Mouse (Mus musculus) ZHBTc4 (cell line): Measurements from ENCODE around the gene Unc13b.

Source experiments
- DNase-seq: peaks from one replicate; pipeline ENCODE4 v3.0.0-alpha.2; 2011; ENCODE audit warnings: low read depth, low spot score

Unc13b gene

DNA sequence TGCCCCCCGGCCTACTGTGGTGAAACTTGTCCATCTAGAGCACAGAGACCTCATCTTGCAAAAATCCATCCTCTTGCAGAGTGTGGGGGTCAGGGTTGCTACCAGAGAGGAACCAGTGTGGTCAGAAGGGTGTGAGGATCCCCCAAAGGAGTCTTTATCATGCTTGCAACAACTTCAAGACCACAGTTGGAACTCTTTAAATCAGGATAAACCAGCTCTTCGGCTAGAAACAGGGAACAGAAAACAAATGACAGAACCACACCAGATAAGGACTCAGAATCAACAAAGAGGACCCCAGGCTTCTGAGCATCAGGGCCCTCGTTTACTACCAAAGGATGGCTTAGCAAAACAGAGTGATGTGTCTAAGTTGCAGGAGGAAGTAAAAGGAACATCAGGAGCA, 157.7 kb downstream of the Unc13b start:
- no peak for DNase-seq

DNA sequence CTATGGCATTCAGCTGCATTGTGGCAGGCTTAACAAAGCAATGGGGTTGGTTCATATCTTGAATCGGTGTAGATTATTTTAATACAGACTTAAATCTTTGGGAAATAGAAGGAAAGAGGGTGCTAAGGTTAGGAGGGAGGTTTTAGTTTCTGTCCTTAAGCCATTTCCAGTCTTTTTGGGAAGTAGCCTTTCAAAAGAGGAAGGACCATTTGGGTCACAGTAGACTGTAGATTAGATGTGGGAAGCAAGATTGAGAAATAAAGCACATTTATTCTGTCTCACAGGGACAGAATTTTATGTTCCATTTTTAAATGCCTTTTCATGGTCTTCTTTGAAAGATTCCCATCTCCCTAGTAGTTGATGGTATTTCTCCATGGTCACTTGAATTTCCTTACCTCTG, 159.2 kb downstream of the Unc13b start:
- DNase-seq = no peak

DNA sequence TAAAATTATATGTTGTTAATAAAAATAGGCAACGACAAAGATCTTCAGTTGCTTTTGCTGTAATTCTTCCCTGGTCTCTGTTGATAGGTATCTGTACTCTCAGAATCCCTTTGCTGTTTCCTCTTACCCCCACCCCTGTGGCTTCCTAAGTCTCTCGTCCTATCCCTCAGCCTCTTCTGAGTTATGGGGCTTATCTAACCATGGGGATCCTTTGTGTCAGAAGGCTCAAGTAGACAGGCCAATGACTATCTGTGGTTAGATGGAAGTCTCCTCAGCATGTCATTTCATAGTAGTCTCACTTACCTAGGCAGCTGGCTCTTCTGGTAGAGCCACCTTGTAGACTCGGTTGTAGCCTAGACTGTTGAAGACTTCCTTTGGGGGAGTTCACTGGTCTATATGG, 173.1 kb downstream of the Unc13b start:
- DNase-seq = no peak

- no peak for DNase-seq
Observed at GRCm38 (mm10) chr4:43232985-43233384, 174.2 kb downstream of the Unc13b start.

DNA sequence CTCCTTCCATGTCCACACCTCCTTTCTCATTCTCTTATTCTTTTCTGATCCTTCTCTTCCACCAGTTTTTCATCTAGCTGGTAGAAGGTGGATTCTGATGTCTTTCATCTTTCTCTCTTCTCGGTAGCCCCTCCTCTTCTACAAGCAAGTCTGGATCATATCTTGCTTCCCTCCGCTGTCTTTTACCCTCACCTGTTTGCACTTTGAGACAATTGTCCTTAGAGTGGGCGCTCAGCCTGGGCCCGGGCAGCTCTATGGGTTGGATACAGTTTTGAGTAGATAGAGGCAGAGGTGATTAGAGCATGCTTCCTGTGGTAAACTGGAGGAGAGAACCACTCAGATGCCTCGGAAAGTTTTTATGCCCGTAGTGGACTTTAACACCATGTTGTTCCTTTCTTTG, 174.7 kb downstream of the Unc13b start:
- no peak for DNase-seq

DNA sequence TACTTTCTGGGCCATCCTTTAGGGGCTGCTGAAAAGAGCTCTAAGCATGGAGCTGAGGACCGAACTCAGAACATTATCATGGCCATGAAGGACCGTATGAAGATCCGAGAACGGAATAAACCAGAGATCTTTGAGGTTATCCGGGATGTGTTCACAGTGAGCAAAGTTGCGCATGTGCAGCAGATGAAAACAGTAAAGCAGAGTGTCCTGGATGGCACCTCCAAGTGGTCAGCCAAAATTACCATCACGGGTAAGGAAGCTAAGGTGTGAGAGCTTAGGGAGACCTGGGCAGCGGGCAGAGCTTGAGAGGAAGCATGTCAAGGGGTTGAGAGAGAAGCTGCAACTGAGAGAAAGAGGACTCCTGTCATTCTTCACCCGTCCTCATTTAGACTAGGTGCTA, 178.1 kb downstream of the Unc13b start:
- no peak for DNase-seq

- no peak for DNase-seq
Observed at GRCm38 (mm10) chr4:43240716-43241115, 182.0 kb downstream of the Unc13b start.

DNA sequence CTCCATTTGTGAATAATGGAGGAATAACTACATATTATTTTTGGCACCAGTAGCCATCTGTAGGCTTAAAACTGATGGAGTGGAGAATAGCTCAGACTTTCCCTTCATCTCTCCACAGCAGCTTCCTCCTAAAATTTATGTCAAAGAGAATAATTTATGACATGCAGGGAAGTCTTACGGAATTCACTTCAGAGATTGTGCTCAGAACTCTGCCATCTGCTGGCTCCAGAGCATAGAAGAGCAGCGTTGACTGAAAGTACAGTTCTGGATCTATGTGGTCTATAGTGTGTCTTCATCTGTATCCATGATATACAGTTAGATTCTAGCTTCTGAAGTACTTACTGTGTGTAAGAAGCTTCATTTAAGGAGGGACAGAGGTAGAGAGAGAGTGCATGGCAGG, 185.3 kb downstream of the Unc13b start:
- DNase-seq = no peak

GRCm38 (mm10) chr4:43245776-43246175, 187.0 kb downstream of the Unc13b start:
- no peak for DNase-seq

GRCm38 (mm10) chr4:43248026-43248425, 189.3 kb downstream of the Unc13b start:
- peak; percentile 8 for DNase-seq

DNA sequence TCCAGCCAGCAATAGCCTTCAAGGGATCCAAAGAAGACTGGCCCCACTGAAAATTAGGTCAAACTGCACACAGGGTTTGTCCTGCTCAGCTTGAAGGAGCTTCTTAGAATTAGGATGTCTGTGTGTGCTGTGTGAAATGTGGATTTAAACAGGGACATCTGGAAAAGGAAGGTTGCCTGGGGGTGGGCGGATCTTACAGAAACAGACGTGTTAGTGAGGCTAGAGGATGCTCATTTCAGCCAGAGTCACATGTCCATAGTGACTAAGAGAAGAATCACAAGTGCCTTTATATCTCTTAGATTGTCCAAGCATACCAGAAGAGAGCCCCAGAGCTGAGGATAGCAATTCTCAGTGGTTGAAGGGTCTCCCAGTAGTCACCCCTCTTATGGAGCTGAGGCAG, 190.2 kb downstream of the Unc13b start:
- no peak for DNase-seq

DNA sequence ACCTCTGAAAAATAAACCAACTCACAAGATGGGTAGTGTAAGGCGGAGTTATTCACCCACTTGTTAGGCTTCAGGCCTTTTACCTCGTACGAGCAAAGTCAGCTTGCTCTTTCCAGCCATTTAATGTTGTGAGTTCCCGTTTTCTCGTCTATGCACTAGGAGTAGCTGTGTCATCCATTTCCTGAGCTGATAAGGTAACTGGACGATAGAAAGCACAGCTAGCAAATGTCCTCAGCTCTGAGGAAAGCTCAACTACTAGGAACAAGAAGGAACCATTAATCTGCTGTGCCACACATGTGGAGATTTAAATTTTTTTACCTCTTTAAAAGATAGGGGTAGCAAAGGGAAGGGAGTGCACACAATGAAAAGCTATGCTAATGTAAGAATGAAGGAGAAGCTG, 192.5 kb downstream of the Unc13b start:
- no peak for DNase-seq

GRCm38 (mm10) chr4:43257040-43257439, 198.3 kb downstream of the Unc13b start:
- no peak for DNase-seq

- no peak for DNase-seq
Observed at GRCm38 (mm10) chr4:43258556-43258955, 199.8 kb downstream of the Unc13b start.

DNA sequence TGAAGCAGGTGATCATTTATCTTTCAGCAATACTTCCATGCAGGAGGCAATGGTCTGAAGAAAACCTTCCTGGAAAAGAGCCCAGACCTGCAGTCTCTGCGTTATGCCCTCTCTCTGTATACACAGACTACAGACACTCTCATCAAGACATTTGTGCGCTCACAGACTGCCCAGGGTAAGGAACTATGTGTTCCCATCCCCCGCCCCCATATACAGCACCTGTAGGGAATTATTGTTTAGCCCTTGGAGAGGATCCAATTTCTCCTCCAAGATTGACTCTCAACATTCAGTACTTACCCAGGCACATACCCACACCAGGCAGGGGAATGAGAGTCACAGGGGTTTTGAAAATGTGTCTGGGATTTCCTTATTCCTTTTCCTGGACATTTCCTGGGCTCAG, 200.7 kb downstream of the Unc13b start:
- no peak for DNase-seq

GRCm38 (mm10) chr4:43260096-43260495, 201.3 kb downstream of the Unc13b start:
- no peak for DNase-seq

DNA sequence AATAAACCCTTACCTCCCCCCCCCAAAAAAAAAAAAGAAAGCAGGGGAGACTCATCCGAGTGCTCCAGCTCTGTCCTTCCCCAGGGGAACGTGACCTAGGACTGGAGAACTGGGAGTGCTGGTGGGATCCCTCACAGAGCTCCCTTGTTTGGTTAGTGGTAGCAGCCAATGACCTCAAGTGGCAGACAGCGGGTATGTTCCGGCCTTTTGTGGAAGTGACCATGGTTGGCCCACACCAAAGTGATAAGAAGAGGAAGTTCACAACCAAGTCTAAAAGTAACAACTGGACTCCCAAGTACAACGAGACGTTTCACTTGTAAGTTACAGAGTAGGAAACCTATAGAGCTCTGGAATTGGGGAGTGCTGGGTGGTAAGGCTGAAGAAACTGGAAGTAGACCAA, 204.1 kb downstream of the Unc13b start:
- DNase-seq = no peak

GRCm38 (mm10) chr4:43266146-43266545, 207.4 kb downstream of the Unc13b start:
- no peak for DNase-seq

GRCm38 (mm10) chr4:43266623-43267322, 208.0 kb downstream of the Unc13b start, which contains the start of gene Atp8b5:
Gene Atp8b5, plus strand, starts transcription at chr4:43267159.
- peak; percentile 92 for DNase-seq

- no peak for DNase-seq
Observed at GRCm38 (mm10) chr4:43267323-43267658, 208.5 kb downstream of the Unc13b start.

- DNase-seq = no peak
Observed at GRCm38 (mm10) chr4:43285476-43285875, 226.7 kb downstream of the Unc13b start.

GRCm38 (mm10) chr4:43287305-43287704, 228.6 kb downstream of the Unc13b start:
- no peak for DNase-seq

GRCm38 (mm10) chr4:43294001-43294400, 235.2 kb downstream of the Unc13b start:
- peak; percentile 53 for DNase-seq

DNA sequence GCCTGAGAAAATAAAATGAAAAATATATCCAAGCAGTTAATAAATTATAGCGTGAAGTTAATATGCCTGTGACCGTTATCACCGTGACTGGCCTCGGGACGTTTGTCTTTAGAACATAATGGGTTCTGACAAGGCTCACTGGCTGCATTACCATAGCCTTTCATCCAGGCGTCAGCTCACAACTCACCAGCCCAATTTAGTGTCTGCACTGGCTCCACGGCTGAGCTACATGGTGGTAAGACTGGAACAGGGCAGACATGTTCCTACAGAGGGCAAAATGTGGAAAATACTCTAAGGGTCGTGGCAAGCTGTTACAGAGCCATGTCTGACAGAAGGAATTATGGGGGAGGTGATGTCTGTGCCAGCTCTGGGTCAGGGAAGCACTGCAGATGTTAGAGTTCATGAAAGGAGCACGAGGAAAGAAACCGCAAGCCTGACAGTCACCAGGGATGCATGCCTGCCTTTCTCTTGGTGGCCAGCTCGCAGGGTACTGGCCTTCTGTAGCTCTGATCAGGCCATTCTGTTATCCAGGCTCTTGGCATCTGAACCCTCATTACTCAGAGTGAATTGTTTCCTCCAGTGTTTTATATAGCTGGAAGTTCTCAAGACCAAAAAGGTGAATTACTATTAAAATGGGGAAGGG, 251.1 kb downstream of the Unc13b start:
- DNase-seq = no peak
